Mouse (Mus musculus): ENCODE results near the gene Coq8b.

GRCm38 (mm10) chr7:27251946-27252345 lies 19.1 kb downstream of the Coq8b start:
- TF ChIP-seq GATA1 (IDR thresholded peaks at IDR 0.05; ENCODE audit: borderline replicate concordance, low read length) (no peak), FLI1 (IDR thresholded peaks at IDR 0.05; ENCODE audit: low read length) (no peak)

Data from megakaryocyte, embryonic 14.5 days (primary cell).